Mouse (Mus musculus): ENCODE measurements around the gene Mms19. TPM values are rescaled to one million over a fixed set of nuclear protein-coding genes. Genes with fewer than 3 reads are reported as not detected.
"Not testable (repeated sequence)": the region's sequence is repeated elsewhere in the genome, so short reads cannot be mapped to it uniquely, and the experiment has no call there.

The Mms19 gene
- total RNA-seq, 2 experiments from 2014 or later: 21.7 to 24.7 TPM

- no peak for ATAC-seq (ENCODE audit: poor library complexity, severe bottlenecking)
Observed at GRCm38 (mm10) chr19:41935921-41936320, 45.0 kb downstream of the Mms19 start.

GRCm38 (mm10) chr19:41934124-41934523, 46.8 kb downstream of the Mms19 start:
- no peak for ATAC-seq (ENCODE audit: poor library complexity, severe bottlenecking)

GRCm38 (mm10) chr19:41933179-41934086, 47.5 kb downstream of the Mms19 start, which contains the start of the genes Exosc1 and Zdhhc16:
Exosc1 (minus strand) TSS chr19:41933423.
Zdhhc16 (plus strand) TSS chr19:41933480.
- ATAC-seq (ENCODE audit: poor library complexity, severe bottlenecking): peak; percentile 99

- ATAC-seq (ENCODE audit: poor library complexity, severe bottlenecking): peak; percentile 53
Observed at GRCm38 (mm10) chr19:41932686-41933085, 48.3 kb downstream of the Mms19 start.

GRCm38 (mm10) chr19:41920412-41921067, 60.4 kb downstream of the Mms19 start:
- no peak for ATAC-seq (ENCODE audit: poor library complexity, severe bottlenecking)

- no peak for ATAC-seq (ENCODE audit: poor library complexity, severe bottlenecking)
Observed at GRCm38 (mm10) chr19:41919471-41919870, 61.5 kb downstream of the Mms19 start.

- ATAC-seq (ENCODE audit: poor library complexity, severe bottlenecking): peak; percentile 84
Observed at GRCm38 (mm10) chr19:41916853-41917252, 64.1 kb downstream of the Mms19 start.

- no peak for ATAC-seq (ENCODE audit: poor library complexity, severe bottlenecking)
Observed at GRCm38 (mm10) chr19:41915294-41915693, 65.7 kb downstream of the Mms19 start.

- not testable (repeated sequence) for ATAC-seq (ENCODE audit: poor library complexity, severe bottlenecking)
Observed at GRCm38 (mm10) chr19:41914592-41914882, 66.4 kb downstream of the Mms19 start.

- ATAC-seq (ENCODE audit: poor library complexity, severe bottlenecking): peak; percentile 14
Observed at GRCm38 (mm10) chr19:41913774-41914591, 67.0 kb downstream of the Mms19 start.

GRCm38 (mm10) chr19:41912121-41913080, 68.6 kb downstream of the Mms19 start:
- ATAC-seq (ENCODE audit: poor library complexity, severe bottlenecking): no peak

- peak; percentile 88 for ATAC-seq (ENCODE audit: poor library complexity, severe bottlenecking)
Observed at GRCm38 (mm10) chr19:41911178-41912073, 69.5 kb downstream of the Mms19 start, which contains the start of gene Pgam1. Pgam1 (plus strand) TSS chr19:41911923.

GRCm38 (mm10) chr19:41910396-41910795, 70.6 kb downstream of the Mms19 start:
- ATAC-seq (ENCODE audit: poor library complexity, severe bottlenecking): no peak

- ATAC-seq (ENCODE audit: poor library complexity, severe bottlenecking): no peak
Observed at GRCm38 (mm10) chr19:41908736-41909135, 72.2 kb downstream of the Mms19 start.

GRCm38 (mm10) chr19:41907079-41907760, 73.7 kb downstream of the Mms19 start:
- no peak for ATAC-seq (ENCODE audit: poor library complexity, severe bottlenecking)

GRCm38 (mm10) chr19:41906311-41907078, 74.5 kb downstream of the Mms19 start:
- peak; percentile 34; the same call in 1 of the 2 replicates for ATAC-seq (ENCODE audit: poor library complexity, severe bottlenecking)

GRCm38 (mm10) chr19:41905246-41905645, 75.7 kb downstream of the Mms19 start:
- no peak for ATAC-seq (ENCODE audit: poor library complexity, severe bottlenecking)

Measured in megakaryocyte, adult 5-6 weeks (primary cell).